Mouse (Mus musculus): Measurements from ENCODE around the gene Tmem189.

DNA sequence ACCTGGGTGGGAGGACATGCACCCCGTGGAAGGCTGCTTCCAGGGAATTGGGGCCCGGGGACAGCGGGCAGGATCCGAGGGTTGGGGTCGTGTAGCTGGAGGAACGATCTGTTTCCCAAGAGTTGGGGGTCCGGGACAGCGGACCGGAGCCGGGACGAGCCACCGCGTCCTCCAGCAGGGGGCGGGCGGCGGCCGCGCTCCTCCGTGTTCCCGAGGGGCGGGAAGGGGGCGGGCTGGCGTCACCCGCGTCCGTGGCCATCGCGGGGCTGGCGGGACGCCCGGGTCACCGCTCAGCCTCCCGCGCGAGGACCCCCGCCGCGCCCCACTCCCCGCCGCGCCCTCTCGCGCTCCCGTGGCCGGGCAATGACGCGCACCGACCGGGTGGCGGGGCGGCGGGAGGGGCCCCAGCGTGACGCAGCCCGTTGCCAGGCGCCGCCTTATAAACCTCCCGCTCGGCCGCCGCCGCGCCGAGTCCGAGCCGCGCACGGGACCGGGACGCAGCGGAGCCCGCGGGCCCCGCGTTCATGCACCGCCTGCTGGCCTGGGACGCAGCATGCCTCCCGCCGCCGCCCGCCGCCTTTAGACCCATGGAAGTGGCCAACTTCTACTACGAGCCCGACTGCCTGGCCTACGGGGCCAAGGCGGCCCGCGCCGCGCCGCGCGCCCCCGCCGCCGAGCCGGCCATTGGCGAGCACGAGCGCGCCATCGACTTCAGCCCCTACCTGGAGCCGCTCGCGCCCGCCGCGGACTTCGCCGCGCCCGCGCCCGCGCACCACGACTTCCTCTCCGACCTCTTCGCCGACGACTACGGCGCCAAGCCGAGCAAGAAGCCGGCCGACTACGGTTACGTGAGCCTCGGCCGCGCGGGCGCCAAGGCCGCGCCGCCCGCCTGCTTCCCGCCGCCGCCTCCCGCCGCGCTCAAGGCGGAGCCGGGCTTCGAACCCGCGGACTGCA lies 847 bp downstream of the Tmem189 start, which contains the start of gene Cebpb:
- peak; percentile 55; the same call in 1 of the 2 replicates for TF ChIP-seq CTCF (IDR thresholded peaks at IDR 0.05; ENCODE audit: control insufficient read depth, insufficient read depth, low read length)
- TF ChIP-seq POLR2A (IDR thresholded peaks at IDR 0.05; ENCODE audit: borderline replicate concordance, control insufficient read depth, low read depth, low read length) = peak; percentile 66; the same call in 1 of the 2 replicates

All from bone marrow, adult 2 months (tissue).